Mouse (Mus musculus) heart, embryonic 10.5 days (tissue): ENCODE data around the gene Tmem37. TPM values are rescaled to one million over a fixed set of nuclear protein-coding genes. Genes with fewer than 3 reads are reported as not detected.
"Not testable (repeated sequence)": the region's sequence is repeated elsewhere in the genome, so short reads cannot be mapped to it uniquely, and the experiment has no call there.

ENCODE experiments used
- DNase-seq: peaks from one replicate; pipeline ENCODE4 v3.0.0-alpha.2; 2017; ENCODE audit warnings: low spot score
- H3K27ac ChIP-seq: fragments of 300-500 bp; sonication (generic); 2 replicates; pipeline ENCODE4 v1.5.1; 2016; ENCODE audit warnings: mild to moderate bottlenecking
- H3K27me3 ChIP-seq: fragments of 300-500 bp; sonication (generic); 2 replicates; pipeline ENCODE4 v1.6.1; 2016; ENCODE audit warnings: mild to moderate bottlenecking; ENCODE audit not compliant: poor library complexity, insufficient read depth, severe bottlenecking
- H3K36me3 ChIP-seq: fragments of 300-500 bp; sonication (generic); 2 replicates; pipeline ENCODE4 v1.6.1; 2016; ENCODE audit warnings: mild to moderate bottlenecking, moderate library complexity
- H3K4me1 ChIP-seq: fragments of 300-500 bp; sonication (generic); 2 replicates; pipeline ENCODE4 v1.6.1; 2016; ENCODE audit warnings: mild to moderate bottlenecking
- H3K4me3 ChIP-seq: fragments of 300-500 bp; sonication (generic); 2 replicates; pipeline ENCODE4 v1.5.1; 2016; ENCODE audit warnings: mild to moderate bottlenecking, moderate library complexity
- H3K9me3 ChIP-seq: fragments of 300-500 bp; sonication (generic); 2 replicates; pipeline ENCODE4 v1.6.1; 2016; ENCODE audit warnings: mild to moderate bottlenecking, moderate library complexity
- WGBS: fragments of 180-500 bp; shearing (Covaris S2); methylation state at CpG from one replicate; pipeline ENCODE4 v1.1.7; 2016; 5-methylcytosine and 5-hydroxymethylcytosine counted together
- polyA plus RNA-seq: library from polyadenylated mRNA; unstranded; fragments of >200 nt; fragmentation: Nextera tagmentation; extraction: Ambion mirVana; gene quantifications from 2 replicates; pipeline ENCODE4 v1.2.1, GENCODE M21; 2016

The Tmem37 gene
- polyA plus RNA-seq, 1 experiment from 2014 or later, result 22.5 TPM

- H3K36me3 ChIP-seq, result peaks cover 49% of the 10 kb centered on the region
- 80% methylated on average over 8 of the region's 8 CpGs for WGBS
- no peak overlapping the region for H3K27ac ChIP-seq
These were observed 37.9 kb upstream of the Tmem37 start for GRCm38 (mm10) chr1:120111766-120112165.

DNA sequence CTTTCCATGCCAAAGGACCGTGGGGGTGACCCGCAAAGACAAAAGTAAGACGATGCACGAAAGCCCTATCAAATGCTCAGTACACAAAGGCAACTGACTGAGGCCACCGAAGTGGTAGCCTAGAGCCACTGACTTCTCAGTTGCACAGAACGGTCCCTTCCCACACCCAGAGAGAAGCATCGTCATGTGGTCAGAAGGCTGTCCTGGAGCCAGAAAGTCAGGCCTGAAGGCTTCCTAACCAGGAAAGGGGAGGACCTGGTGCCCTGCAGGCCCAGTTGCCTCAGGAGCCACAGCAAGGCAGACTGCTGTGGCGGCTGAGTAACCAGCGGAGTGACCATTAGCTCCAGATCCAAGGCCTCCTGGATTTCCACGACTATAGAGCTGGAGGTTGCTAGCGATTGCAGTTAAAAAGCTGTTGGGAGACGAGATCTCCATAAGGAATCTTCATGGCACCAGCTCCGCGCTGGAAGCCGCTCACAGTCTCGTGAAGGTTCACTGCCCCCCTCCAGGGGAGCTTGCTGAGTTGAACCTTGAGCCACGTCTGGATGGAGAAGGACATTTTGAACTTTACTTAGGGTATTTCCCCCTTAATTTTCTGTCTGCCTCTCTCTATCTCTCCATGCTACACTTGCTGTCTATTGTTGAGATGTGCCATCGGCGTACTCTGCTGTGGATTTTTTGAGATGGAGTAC is 36.0 kb upstream of the Tmem37 start:
- Histone ChIP-seq H3K4me1 (no peaks in the 10 kb centered on the region), H3K36me3 (peaks cover 32% of the 10 kb centered on the region), H3K9me3 (peaks cover 7% of the 10 kb centered on the region), H3K27ac (no peak overlapping the region), H3K27me3 (no peaks in the 10 kb centered on the region; the same call in 1 of the 2 replicates), H3K4me3 (no peak overlapping the region)
- no peak for DNase-seq
- 86% methylated on average over 19 of the region's 19 CpGs for WGBS

More at GRCm38 (mm10) chr1:120111766-120112165, 37.9 kb upstream of the Tmem37 start:
- no peaks in the 10 kb centered on the region for H3K4me1 ChIP-seq
- no peak overlapping the region for H3K4me3 ChIP-seq
- no peaks in the 10 kb centered on the region; the same call in 1 of the 2 replicates for H3K27me3 ChIP-seq
- DNase-seq, result no peak
- peaks cover 8% of the 10 kb centered on the region for H3K9me3 ChIP-seq

- Histone ChIP-seq H3K4me3 (no peak overlapping the region), H3K36me3 (no peaks in the 10 kb centered on the region), H3K9me3 (no peaks in the 10 kb centered on the region), H3K4me1 (no peaks in the 10 kb centered on the region), H3K27me3 (no peaks in the 10 kb centered on the region; the same call in 1 of the 2 replicates), H3K27ac (no peak overlapping the region)
- WGBS, result 82% methylated on average over 5 of the region's 5 CpGs
- DNase-seq, result no peak
These were observed 31.7 kb upstream of the Tmem37 start for GRCm38 (mm10) chr1:120105556-120105959.

GRCm38 (mm10) chr1:120101227-120101609 is 27.3 kb upstream of the Tmem37 start:
- no peak overlapping the region for H3K4me3 ChIP-seq
- WGBS, result 73% methylated on average over 3 of the region's 3 CpGs

DNA sequence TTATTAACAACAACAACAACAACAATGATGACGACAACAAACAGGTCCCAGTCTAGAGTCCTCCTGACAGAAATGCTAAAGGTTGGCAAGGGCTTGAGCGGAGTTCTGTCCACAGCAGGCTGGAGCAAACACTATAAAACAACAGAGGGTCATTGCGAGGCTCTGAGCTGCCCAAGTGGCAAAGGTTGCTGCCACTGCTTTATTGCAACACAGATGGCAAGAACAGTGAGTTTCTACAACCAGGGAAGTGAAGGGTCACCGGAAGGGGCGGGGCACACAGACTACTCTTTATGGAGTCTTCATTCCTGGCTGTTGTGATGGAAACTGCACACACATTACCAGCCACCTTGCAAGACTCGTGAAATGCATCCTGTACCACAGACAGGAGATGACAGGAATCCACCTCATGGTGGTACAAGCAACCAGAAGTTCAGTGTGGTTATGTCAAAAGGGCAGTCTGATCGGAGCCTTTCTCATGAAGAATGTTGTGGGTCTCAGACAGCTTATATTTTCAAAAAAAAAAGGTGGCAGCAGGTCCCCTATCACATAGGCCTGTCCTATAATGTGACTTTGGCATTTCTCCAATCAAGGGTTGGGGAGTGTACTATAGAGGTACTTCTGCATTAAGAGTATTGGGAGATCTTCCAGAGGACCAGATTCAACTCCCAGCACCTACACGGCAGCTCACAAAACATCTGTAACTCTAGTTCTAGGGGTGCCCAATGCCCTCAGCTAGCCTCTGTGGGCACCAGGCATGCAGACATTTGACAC is 26.8 kb upstream of the Tmem37 start:
- Histone ChIP-seq H3K27ac (no peak overlapping the region), H3K4me1 (no peaks in the 10 kb centered on the region), H3K4me3 (no peak overlapping the region), H3K27me3 (no peaks in the 10 kb centered on the region), H3K9me3 (no peaks in the 10 kb centered on the region), H3K36me3 (no peaks in the 10 kb centered on the region)
- 82% methylated on average over 8 of the region's 8 CpGs for WGBS
- no peak for DNase-seq

More at GRCm38 (mm10) chr1:120101227-120101609, 27.3 kb upstream of the Tmem37 start:
- H3K27me3 ChIP-seq, result no peaks in the 10 kb centered on the region
- DNase-seq, result no peak
- no peaks in the 10 kb centered on the region for H3K36me3 ChIP-seq
- no peaks in the 10 kb centered on the region for H3K4me1 ChIP-seq
- H3K27ac ChIP-seq, result no peak overlapping the region
- H3K9me3 ChIP-seq, result no peaks in the 10 kb centered on the region

DNA sequence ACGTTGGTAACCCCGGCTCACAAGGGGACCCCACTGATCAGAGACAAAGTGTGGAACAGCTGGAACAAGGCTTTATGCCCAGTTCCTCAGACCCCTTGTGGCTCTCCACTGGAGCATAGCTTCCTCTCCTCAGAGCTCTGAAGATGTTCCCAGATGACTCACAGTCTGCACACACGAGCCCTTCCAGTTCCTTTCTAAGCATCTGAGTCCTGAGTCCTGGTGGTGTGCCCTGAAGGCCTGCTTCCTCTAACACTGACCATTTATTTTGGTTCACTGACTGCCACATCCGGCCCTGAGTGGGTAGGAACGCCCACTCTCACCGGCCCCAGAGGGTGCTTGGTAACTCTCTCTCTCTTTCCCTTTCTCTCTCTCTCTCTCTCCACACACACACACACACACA is 25.6 kb upstream of the Tmem37 start:
- no peaks in the 10 kb centered on the region for H3K27me3 ChIP-seq
- no peak overlapping the region for H3K4me3 ChIP-seq
- no peak overlapping the region for H3K27ac ChIP-seq
- no peaks in the 10 kb centered on the region for H3K4me1 ChIP-seq
- WGBS, result 71% methylated on average over 6 of the region's 6 CpGs
- DNase-seq, result no peak
- H3K9me3 ChIP-seq, result no peaks in the 10 kb centered on the region
- H3K36me3 ChIP-seq, result no peaks in the 10 kb centered on the region

- Histone ChIP-seq H3K27ac (no peak overlapping the region), H3K36me3 (no peaks in the 10 kb centered on the region), H3K4me3 (no peak overlapping the region), H3K4me1 (no peaks in the 10 kb centered on the region), H3K27me3 (no peaks in the 10 kb centered on the region), H3K9me3 (no peaks in the 10 kb centered on the region)
- no peak for DNase-seq
- 16% methylated on average over 7 of the region's 7 CpGs for WGBS
These were observed 24.5 kb upstream of the Tmem37 start for GRCm38 (mm10) chr1:120098327-120098726.

- Histone ChIP-seq H3K4me1 (peaks cover 5% of the 10 kb centered on the region; the same call in 1 of the 2 replicates), H3K4me3 (no peak overlapping the region), H3K9me3 (no peaks in the 10 kb centered on the region), H3K36me3 (no peaks in the 10 kb centered on the region), H3K27ac (no peak overlapping the region), H3K27me3 (no peaks in the 10 kb centered on the region)
- DNase-seq, result no peak
- 47% methylated on average over 3 of the region's 3 CpGs for WGBS
These were observed 21.0 kb upstream of the Tmem37 start for GRCm38 (mm10) chr1:120094920-120095319.

DNA sequence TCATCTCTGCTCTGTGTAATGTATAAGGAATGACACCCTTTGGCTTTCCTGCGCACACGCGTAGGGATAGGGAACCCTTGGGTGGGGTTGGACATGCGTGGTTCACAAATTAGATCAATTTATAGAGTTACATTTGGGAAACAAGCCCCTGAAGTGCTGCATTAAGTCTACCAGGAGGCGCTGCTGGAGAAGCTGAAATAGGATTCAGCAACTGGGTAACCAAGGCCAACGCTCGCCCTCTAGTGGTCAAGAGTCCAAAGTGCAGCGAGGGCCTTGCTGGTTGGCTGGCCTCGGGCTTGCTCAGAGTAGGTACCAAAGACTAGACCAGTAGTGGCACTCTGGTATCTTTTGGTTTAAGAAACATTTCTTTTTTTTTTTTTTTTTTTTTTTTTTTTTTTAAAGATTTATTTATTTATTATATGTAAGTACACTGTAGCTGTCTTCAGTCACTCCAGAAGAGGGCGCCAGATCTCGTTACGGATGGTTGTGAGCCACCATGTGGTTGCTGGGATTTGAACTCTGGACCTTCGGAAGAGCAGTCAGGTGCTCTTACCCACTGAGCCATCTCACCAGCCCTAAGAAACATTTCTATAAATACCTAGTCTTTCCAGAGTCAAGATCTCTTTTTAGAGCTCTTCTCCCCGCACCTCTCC is 19.7 kb upstream of the Tmem37 start:
- not testable (repeated sequence) for H3K9me3 ChIP-seq, H3K27me3 ChIP-seq, DNase-seq, H3K36me3 ChIP-seq, H3K4me3 ChIP-seq, H3K27ac ChIP-seq
- WGBS, result 52% methylated on average over 11 of the region's 14 CpGs
- peaks cover 12% of the 10 kb centered on the region for H3K4me1 ChIP-seq

- DNase-seq, result no peak
- Histone ChIP-seq H3K27me3 (no peaks in the 10 kb centered on the region), H3K4me1 (peaks cover 12% of the 10 kb centered on the region), H3K27ac (no peak overlapping the region), H3K4me3 (no peak overlapping the region), H3K36me3 (no peaks in the 10 kb centered on the region), H3K9me3 (no peaks in the 10 kb centered on the region)
- 73% methylated on average over 8 of the region's 8 CpGs for WGBS
These were observed 17.2 kb upstream of the Tmem37 start for GRCm38 (mm10) chr1:120090880-120091570.

DNA sequence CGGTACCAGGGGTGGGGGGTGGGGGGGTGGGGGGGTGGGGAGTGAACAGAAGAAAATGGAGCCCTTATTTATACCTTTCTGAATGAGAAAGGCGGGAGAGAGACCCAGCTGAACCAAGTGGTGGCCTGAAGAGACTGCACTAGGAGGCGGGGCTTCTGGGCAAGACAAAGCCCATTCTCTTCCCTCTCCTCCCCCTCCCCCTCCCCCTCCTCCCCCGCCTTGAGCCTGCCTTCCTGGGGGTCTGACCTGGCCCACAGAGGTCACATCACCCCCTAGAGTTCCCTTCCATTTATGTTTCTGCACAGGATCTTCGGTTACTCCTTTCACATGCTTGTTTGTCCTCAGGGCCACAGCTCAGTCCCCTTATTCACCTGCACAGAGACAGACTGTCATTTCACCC is 15.3 kb upstream of the Tmem37 start:
- H3K4me3 ChIP-seq, result no peak overlapping the region
- no peaks in the 10 kb centered on the region for H3K36me3 ChIP-seq
- no peaks in the 10 kb centered on the region for H3K27me3 ChIP-seq
- H3K4me1 ChIP-seq, result peaks cover 16% of the 10 kb centered on the region
- no peaks in the 10 kb centered on the region for H3K9me3 ChIP-seq
- H3K27ac ChIP-seq, result no peak overlapping the region
- no peak for DNase-seq
- WGBS, result 25% methylated on average over 5 of the region's 5 CpGs

DNA sequence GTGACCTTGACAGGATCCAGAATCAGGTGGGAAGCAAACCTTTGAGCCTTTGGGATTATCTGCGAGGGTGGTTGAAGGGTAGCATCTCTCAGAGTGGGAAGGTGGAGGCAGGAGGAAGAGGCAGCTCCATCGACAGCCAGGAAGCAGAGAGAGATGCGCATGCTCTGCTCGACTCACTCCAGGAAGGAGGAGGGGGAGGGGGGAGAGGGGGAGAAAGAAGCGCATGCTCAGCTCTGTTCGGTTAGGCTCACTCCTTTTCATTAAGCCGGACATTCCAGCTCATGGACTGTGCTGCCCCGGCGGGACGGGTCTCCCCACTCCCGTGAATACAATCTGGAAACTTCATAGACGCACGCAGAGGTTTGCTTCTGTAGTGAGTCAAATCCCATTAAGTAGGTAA is 12.8 kb upstream of the Tmem37 start:
- DNase-seq, result no peak

More for the DNA sequence above, 12.8 kb upstream of the Tmem37 start:
- Histone ChIP-seq H3K27ac (no peak overlapping the region), H3K36me3 (no peaks in the 10 kb centered on the region), H3K4me1 (peaks cover 40% of the 10 kb centered on the region), H3K9me3 (no peaks in the 10 kb centered on the region), H3K4me3 (no peak overlapping the region), H3K27me3 (no peaks in the 10 kb centered on the region)
- 56% methylated on average over 13 of the region's 13 CpGs for WGBS
